Mouse (Mus musculus) stomach, embryonic 14.5 days (tissue): ENCODE measurements around the gene Nptxr. TPM values are rescaled to one million over a fixed set of nuclear protein-coding genes. Genes with fewer than 3 reads are reported as not detected.

Source experiments
- ATAC-seq: fragments of 200-750 bp; cut with Nextera tagmentation; 2 replicates; pipeline ENCODE4 v1.8.0; 2017; ENCODE audit warnings: low read depth, moderate TSS enrichment; ENCODE audit not compliant: insufficient number of reproducible peaks, insufficient read depth, low FRiP score
- H3K27ac ChIP-seq: fragments of 300-500 bp; sonication (generic); 2 replicates; pipeline ENCODE4 v1.5.1; 2014; ENCODE audit warnings: mild to moderate bottlenecking, low read length, moderate library complexity, mixed read lengths
- H3K27me3 ChIP-seq: fragments of 300-500 bp; sonication (generic); 2 replicates; pipeline ENCODE4 v1.6.1; 2014; ENCODE audit warnings: low read length, control low read depth, mixed read lengths; ENCODE audit not compliant: control insufficient read depth, insufficient read depth
- H3K36me3 ChIP-seq: fragments of 300-500 bp; sonication (generic); 2 replicates; pipeline ENCODE4 v1.6.1; 2014; ENCODE audit warnings: mild to moderate bottlenecking, control low read depth, low read length, moderate library complexity, mixed read lengths; ENCODE audit not compliant: control insufficient read depth, insufficient read depth
- H3K4me1 ChIP-seq: fragments of 300-500 bp; sonication (generic); 2 replicates; pipeline ENCODE4 v1.6.1; 2014; ENCODE audit warnings: low read length, control low read depth, mixed read lengths; ENCODE audit not compliant: control insufficient read depth, insufficient read depth
- H3K4me2 ChIP-seq: fragments of 300-500 bp; sonication (generic); replicated peaks from 2 replicates; pipeline ENCODE4 v1.6.1; 2014; ENCODE audit warnings: low read depth, low read length, control low read depth
- H3K4me3 ChIP-seq: fragments of 300-500 bp; sonication (generic); 2 replicates; pipeline ENCODE4 v1.5.1; 2014; ENCODE audit warnings: low read depth, low read length, control low read depth
- H3K9ac ChIP-seq: fragments of 300-500 bp; sonication (generic); replicated peaks from 2 replicates; pipeline ENCODE4 v1.6.1; 2014; ENCODE audit warnings: low read depth, mild to moderate bottlenecking, control low read depth, low read length, moderate library complexity, mixed read lengths
- H3K9me3 ChIP-seq: fragments of 300-500 bp; sonication (generic); 2 replicates; pipeline ENCODE4 v1.6.1; 2016; ENCODE audit warnings: low read depth, low read length, control low read depth; ENCODE audit not compliant: control insufficient read depth
- WGBS: fragments of 180-500 bp; shearing (Covaris S2); extraction: QIAGEN DNeasy Blood & Tissue Kit; methylation state at CpG from one replicate; pipeline ENCODE4 v1.1.7; 2014; 5-methylcytosine and 5-hydroxymethylcytosine counted together
- polyA plus RNA-seq: library from polyadenylated mRNA; unstranded; fragments of >200 nt; fragmentation: Nextera tagmentation; extraction: Ambion mirVana; gene quantifications from 2 replicates; pipeline ENCODE4 v1.2.1, GENCODE M21; 2014

Nptxr gene
- polyA plus RNA-seq, 1 experiment from 2014 or later: 2.7 TPM

DNA sequence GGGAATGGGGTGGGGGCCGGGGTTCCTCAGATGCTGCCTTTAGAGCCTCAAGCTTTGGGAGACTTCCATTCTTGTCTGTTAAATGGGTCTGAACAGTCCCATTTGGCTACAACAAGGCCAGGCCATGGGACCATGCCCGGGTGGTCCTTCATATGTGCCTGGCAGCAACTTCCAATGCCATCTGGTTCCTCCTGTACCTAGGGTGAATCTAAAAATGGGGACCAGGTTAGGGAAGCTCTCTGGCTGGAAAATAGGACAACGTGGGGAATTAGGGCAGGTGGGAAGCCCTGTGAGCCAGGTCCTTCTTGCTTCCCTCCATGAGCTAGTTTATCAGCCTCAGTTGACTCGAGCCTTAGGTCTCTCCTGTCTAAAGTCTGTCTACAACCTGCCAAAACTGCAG is 6.4 kb upstream of the Nptxr start:
- no peaks in the 10 kb centered on the region for H3K9me3 ChIP-seq
- H3K4me3 ChIP-seq: no peak overlapping the region
- no peaks in the 10 kb centered on the region for H3K4me1 ChIP-seq
- no peak for ATAC-seq
- H3K9ac ChIP-seq: no peak overlapping the region
- 61% methylated on average over 4 of the region's 4 CpGs for WGBS
- H3K36me3 ChIP-seq: no peaks in the 10 kb centered on the region
- H3K27ac ChIP-seq: no peak overlapping the region
- H3K4me2 ChIP-seq: no peak overlapping the region
- peaks cover 3% of the 10 kb centered on the region; the same call in 1 of the 2 replicates for H3K27me3 ChIP-seq

DNA sequence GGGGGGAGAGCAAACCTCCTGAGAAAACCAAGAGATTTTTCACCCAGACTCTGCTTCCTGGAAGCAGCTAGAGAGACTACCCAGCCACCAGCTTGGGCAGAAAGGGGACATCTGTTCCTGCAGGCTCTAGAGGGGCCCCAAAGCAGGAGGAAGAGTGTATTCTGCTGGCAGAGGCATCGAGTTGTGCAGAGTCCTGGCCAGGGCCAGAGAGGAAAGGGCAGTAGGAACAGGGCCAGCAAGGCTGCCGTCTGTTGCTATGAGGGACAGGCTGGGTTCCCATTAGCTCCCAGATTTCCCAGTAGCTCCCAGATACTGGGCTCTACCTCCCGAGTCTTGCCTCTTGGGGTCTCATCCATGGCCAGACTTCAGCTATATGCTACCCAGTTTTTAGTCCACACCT is 5.5 kb upstream of the Nptxr start:
- Histone ChIP-seq H3K4me1 (no peaks in the 10 kb centered on the region; the same call in 1 of the 2 replicates), H3K4me3 (no peak overlapping the region), H3K9me3 (no peaks in the 10 kb centered on the region), H3K27me3 (peaks cover 6% of the 10 kb centered on the region; the same call in 1 of the 2 replicates), H3K4me2 (no peak overlapping the region), H3K9ac (no peak overlapping the region), H3K36me3 (no peaks in the 10 kb centered on the region), H3K27ac (no peak overlapping the region)
- WGBS: 57% methylated on average over 3 of the region's 3 CpGs
- no peak for ATAC-seq

DNA sequence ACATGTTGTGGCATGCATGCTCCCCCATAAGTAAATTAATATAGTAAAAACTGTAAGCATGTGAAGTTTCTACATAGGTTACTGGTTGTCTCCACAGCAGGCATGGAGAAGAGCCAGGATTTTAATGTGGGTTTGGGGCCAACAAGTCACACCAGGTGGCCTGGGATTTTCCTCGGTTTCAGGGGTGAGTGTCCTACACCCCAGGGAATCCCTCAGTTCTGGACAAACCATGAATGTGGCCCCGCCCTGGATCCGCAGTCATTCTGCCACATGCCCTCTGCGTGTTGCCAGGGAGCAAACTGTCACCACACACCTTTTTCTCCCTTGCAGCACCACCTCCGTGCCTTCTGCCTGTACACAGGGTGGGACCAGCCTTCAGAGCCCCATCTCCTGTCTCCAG is 4.1 kb upstream of the Nptxr start:
- Histone ChIP-seq H3K36me3 (no peaks in the 10 kb centered on the region), H3K27me3 (peaks cover 12% of the 10 kb centered on the region), H3K27ac (no peak overlapping the region), H3K4me3 (no peak overlapping the region), H3K4me1 (peaks cover 3% of the 10 kb centered on the region; the same call in 1 of the 2 replicates), H3K9ac (no peak overlapping the region), H3K9me3 (no peaks in the 10 kb centered on the region), H3K4me2 (no peak overlapping the region)
- no peak for ATAC-seq
- 56% methylated on average over 5 of the region's 5 CpGs for WGBS

DNA sequence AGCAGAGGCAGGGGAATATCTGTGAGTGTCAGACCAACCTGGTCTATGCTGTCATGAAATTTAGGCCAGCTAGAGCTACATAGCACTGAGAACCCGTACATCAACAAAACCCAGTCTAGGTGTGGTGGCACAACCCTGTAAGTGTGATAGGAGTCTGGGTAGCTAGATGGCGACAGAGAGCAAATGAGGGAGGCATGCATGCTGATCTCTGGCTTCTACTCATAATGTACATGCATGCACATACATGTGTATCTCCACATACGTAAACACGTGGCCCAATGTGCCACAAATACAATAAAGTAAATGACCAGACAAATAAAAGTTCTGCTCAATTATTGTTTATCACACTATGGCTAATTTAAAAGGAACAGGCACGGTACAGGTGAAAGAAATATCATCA is 3.5 kb upstream of the Nptxr start:
- H3K36me3 ChIP-seq: no peaks in the 10 kb centered on the region
- H3K9me3 ChIP-seq: no peaks in the 10 kb centered on the region
- 31% methylated on average over 5 of the region's 5 CpGs for WGBS
- no peak for ATAC-seq
- H3K4me3 ChIP-seq: no peak overlapping the region
- peaks cover 17% of the 10 kb centered on the region for H3K27me3 ChIP-seq
- H3K9ac ChIP-seq: no peak overlapping the region
- H3K27ac ChIP-seq: no peak overlapping the region
- peaks cover 4% of the 10 kb centered on the region; the same call in 1 of the 2 replicates for H3K4me1 ChIP-seq
- no peak overlapping the region for H3K4me2 ChIP-seq

DNA sequence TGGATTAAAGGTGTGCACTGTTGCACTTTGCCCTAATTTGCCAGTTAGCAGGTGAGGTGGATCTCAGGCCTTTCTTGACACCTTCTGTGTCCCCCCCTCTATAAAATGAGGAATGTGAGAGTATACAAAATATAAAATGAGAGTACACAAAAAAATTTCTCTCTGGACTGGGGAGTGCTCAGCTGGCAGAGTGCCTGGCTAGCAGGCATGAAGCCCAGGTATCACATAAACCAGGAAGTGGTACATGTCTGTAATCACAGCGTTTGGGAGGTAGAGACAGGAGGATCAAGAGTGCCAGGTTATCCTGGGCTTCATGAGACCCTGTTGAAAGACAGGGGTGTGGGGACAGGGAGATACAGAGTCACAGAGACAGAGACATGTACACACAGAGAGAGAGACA is 2.5 kb upstream of the Nptxr start:
- H3K4me2 ChIP-seq: no peak overlapping the region
- no peaks in the 10 kb centered on the region for H3K9me3 ChIP-seq
- no peak overlapping the region for H3K4me3 ChIP-seq
- H3K27ac ChIP-seq: no peak overlapping the region
- H3K36me3 ChIP-seq: no peaks in the 10 kb centered on the region
- peaks cover 27% of the 10 kb centered on the region for H3K27me3 ChIP-seq
- 24% methylated on average over 1 of the region's 1 CpGs for WGBS
- H3K9ac ChIP-seq: no peak overlapping the region
- peaks cover 4% of the 10 kb centered on the region; the same call in 1 of the 2 replicates for H3K4me1 ChIP-seq
- ATAC-seq: no peak

DNA sequence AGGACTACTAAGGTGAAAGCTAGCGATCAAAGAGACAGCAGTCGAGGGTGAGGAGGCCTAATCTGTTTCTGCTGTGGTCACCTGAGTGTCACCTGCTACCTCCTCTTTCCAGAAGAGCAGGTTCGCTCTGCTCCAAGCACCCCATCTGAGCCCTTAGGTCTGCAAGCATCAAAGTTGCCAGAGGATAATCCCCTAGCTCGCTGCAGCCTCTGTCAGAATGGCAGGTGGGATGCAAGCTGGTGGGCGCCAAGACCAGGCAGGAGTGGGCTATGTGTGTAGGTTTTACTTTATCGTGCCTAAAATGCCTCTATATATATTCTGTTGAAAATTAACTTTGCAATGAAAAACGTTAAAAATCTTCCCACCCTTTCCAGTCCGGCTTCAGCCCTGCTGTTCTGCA is 680 bp upstream of the Nptxr start:
- ATAC-seq: no peak
- Histone ChIP-seq H3K4me2 (peak overlapping the region; percentile 71), H3K9me3 (no peaks in the 10 kb centered on the region), H3K36me3 (no peaks in the 10 kb centered on the region), H3K27ac (no peak overlapping the region), H3K27me3 (peaks cover 27% of the 10 kb centered on the region), H3K4me1 (peaks cover 4% of the 10 kb centered on the region; the same call in 1 of the 2 replicates), H3K4me3 (no peak overlapping the region), H3K9ac (no peak overlapping the region)
- 26% methylated on average over 8 of the region's 8 CpGs for WGBS

DNA sequence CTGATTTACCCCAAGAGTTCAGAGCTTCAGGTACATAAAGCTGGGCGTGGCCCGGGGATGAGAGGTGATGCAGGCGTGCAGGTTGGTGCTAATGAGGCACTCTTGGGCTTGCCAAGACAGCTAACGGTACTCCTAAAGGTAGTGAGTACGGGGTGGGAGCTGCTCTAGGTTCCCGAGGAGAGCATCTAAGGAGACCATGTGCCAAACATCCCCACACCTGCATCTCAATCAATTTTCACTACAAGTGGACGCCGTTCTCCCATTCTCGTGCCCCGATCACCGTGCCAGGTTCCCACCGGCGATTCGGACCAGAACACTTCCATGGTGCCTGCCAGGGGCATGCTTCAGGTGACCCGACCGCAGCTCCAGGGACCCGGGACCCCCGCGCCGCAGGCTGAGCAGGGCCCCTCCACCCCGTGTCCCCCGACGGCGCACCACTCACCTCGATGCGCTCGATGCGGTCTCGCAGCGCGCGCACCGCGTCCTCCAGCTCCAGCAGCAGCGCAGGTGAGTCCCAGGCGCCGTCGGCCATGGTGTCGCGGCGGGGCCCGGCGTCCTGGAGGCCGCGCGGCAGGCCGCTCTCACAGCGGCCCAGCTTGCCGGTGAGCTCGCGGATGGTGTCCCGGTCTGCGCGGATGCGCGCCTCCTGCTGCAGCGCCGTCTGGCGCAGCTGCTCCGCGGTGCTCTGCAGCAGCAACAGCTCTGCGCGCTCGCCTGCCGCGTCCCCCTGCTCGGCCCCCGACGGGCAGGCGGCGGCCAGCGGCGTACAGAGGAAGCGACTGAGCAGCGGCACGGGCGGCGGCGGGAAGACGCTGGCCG is 824 bp downstream of the Nptxr start:
- peak; percentile 44 for ATAC-seq
- Histone ChIP-seq H3K4me2 (peak overlapping the region; percentile 71), H3K4me1 (peaks cover 4% of the 10 kb centered on the region; the same call in 1 of the 2 replicates), H3K27ac (no peak overlapping the region), H3K4me3 (peak overlapping the region; percentile 55), H3K36me3 (no peaks in the 10 kb centered on the region), H3K9me3 (no peaks in the 10 kb centered on the region), H3K9ac (peak overlapping the region; percentile 11), H3K27me3 (peaks cover 27% of the 10 kb centered on the region)
- 5% methylated on average over 81 of the region's 81 CpGs for WGBS

DNA sequence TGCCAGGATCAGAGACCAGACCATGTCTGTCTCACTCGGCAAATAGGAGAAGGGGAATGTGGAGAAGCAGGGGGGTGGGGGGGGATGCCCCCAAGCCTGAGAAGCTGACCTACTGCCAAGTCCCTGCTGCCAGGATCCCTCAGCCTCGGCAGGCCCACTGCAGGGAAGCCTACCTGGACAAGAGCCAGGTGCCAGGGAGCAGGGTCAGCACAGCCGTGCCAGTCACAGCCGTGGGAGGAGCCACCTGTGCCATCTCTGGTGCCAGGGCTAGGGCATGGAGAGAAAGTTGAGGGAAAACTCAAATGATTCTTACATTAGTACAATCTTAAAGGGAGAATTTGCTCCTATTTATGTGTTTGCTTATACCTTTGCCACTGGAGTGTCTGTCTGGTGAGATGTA is 2.3 kb downstream of the Nptxr start:
- Histone ChIP-seq H3K9ac (no peak overlapping the region), H3K4me3 (no peak overlapping the region), H3K9me3 (no peaks in the 10 kb centered on the region), H3K27ac (no peak overlapping the region), H3K4me2 (no peak overlapping the region), H3K36me3 (no peaks in the 10 kb centered on the region), H3K4me1 (peaks cover 4% of the 10 kb centered on the region; the same call in 1 of the 2 replicates), H3K27me3 (peaks cover 24% of the 10 kb centered on the region)
- WGBS: 52% methylated on average over 4 of the region's 4 CpGs
- no peak for ATAC-seq
